Mouse (Mus musculus) bone marrow, adult 2 months (tissue): Measurements from ENCODE around the gene Wdr81.

Experiments used
- CTCF ChIP-seq: fragments of 200-500 bp; IDR thresholded peaks from 2 replicates; pipeline ENCODE4 v1.5.1; 2011; ENCODE audit warnings: low read length, control low read depth; ENCODE audit not compliant: control insufficient read depth, insufficient read depth
- POLR2A ChIP-seq: fragments of 200-500 bp; IDR thresholded peaks from 2 replicates; pipeline ENCODE4 v1.6.1; 2011; ENCODE audit warnings: low read depth, mild to moderate bottlenecking, control low read depth, low read length, borderline replicate concordance; ENCODE audit not compliant: control insufficient read depth

DNA sequence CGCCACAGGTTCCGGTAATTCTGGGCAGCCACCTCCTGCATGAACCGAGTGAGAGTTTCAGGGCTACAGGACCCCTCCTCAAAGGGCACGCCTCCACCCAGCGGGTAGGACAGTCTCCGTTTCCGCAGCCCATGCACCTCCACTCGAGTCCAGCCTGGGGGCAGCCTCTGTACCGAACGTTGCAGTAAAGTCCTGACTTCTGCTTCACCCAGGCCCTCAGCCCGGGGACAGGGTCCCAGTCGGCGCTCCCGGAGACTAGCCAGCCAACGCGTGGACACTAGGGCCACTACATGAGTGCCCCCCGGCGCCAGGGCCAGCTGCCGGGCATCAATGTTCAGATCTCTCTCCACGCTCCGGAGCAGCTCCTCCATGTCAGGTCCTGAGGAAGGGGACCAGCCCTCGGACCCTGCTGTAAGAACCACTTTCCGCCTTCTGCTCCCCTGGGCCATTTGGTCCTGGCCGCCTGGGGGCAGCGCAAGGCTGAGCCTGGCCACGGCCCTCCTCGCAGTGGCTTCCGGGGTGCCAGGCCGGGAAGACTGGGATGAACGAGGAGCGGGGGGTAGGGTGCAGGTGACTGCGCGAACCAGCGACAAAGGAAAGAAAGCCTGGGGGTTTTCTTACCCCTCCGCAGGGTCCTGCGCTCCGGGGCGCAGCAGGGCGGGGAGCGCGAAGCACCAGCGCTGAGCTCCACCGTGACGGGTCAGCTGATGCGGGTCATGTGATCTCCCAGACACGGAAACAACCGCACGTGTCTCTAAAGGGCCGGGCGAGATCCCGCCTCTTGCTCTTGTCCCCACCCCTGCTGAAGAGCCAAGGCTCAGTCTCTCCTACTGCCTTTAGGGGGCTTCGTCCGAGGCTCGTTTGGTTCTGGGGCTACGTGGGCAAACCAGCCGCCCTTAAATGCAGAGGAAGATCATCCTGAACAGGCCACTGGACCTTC, at the start of gene Wdr81:
- TF ChIP-seq CTCF, result peak; percentile 55
- peak; percentile 85; the same call in 1 of the 2 replicates for TF ChIP-seq POLR2A
